Mouse (Mus musculus): ENCODE measurements around the gene Cacna2d2.
A peak's percentile ranks its signal among the peaks of the same experiment; 100 is the strongest.

Cacna2d2 gene

GRCm38 (mm10) chr9:107540420-107540819 is 141.0 kb downstream of the Cacna2d2 start:
- DNase-seq (ENCODE audit: low read depth, low spot score): no peak

- no peak for DNase-seq (ENCODE audit: low read depth, low spot score)
These were observed 141.6 kb downstream of the Cacna2d2 start for GRCm38 (mm10) chr9:107541005-107541404.

GRCm38 (mm10) chr9:107541474-107542351 is 142.3 kb downstream of the Cacna2d2 start, which contains the start of the genes Cyb561d2 and Nprl2:
Gene Cyb561d2, minus strand, starts transcription at chr9:107542193.
Gene Nprl2, plus strand, starts transcription at chr9:107542226.
- DNase-seq (ENCODE audit: low read depth, low spot score): peak; percentile 86

GRCm38 (mm10) chr9:107542352-107542686 is 142.9 kb downstream of the Cacna2d2 start:
- DNase-seq (ENCODE audit: low read depth, low spot score): no peak

GRCm38 (mm10) chr9:107542721-107543120 is 143.3 kb downstream of the Cacna2d2 start:
- no peak for DNase-seq (ENCODE audit: low read depth, low spot score)

GRCm38 (mm10) chr9:107543299-107543698 is 143.9 kb downstream of the Cacna2d2 start:
- no peak for DNase-seq (ENCODE audit: low read depth, low spot score)

GRCm38 (mm10) chr9:107544196-107544700 is 144.8 kb downstream of the Cacna2d2 start:
- DNase-seq (ENCODE audit: low read depth, low spot score): no peak

GRCm38 (mm10) chr9:107544729-107545128 is 145.3 kb downstream of the Cacna2d2 start:
- DNase-seq (ENCODE audit: low read depth, low spot score): no peak

- DNase-seq (ENCODE audit: low read depth, low spot score): no peak
These were observed 145.8 kb downstream of the Cacna2d2 start for GRCm38 (mm10) chr9:107545199-107545598.

- DNase-seq (ENCODE audit: low read depth, low spot score): no peak
These were observed 146.2 kb downstream of the Cacna2d2 start for GRCm38 (mm10) chr9:107545602-107546001.

GRCm38 (mm10) chr9:107547026-107547425 is 147.6 kb downstream of the Cacna2d2 start, which contains the start of gene Zmynd10:
Gene Zmynd10, plus strand, starts transcription at chr9:107547298.
- no peak for DNase-seq (ENCODE audit: low read depth, low spot score)

GRCm38 (mm10) chr9:107547957-107548356 is 148.5 kb downstream of the Cacna2d2 start:
- no peak for DNase-seq (ENCODE audit: low read depth, low spot score)

GRCm38 (mm10) chr9:107548820-107549219 is 149.4 kb downstream of the Cacna2d2 start:
- no peak for DNase-seq (ENCODE audit: low read depth, low spot score)

GRCm38 (mm10) chr9:107549297-107550074 is 150.1 kb downstream of the Cacna2d2 start:
- no peak for DNase-seq (ENCODE audit: low read depth, low spot score)

- DNase-seq (ENCODE audit: low read depth, low spot score): no peak
These were observed 151.2 kb downstream of the Cacna2d2 start for GRCm38 (mm10) chr9:107550491-107551116.

GRCm38 (mm10) chr9:107551117-107551889 is 151.9 kb downstream of the Cacna2d2 start, which contains the start of gene Rassf1:
Gene Rassf1, plus strand, starts transcription at chr9:107551555.
- no peak for DNase-seq (ENCODE audit: low read depth, low spot score)

GRCm38 (mm10) chr9:107551890-107552355 is 152.5 kb downstream of the Cacna2d2 start:
- DNase-seq (ENCODE audit: low read depth, low spot score): no peak

- DNase-seq (ENCODE audit: low read depth, low spot score): no peak
These were observed 153.4 kb downstream of the Cacna2d2 start for GRCm38 (mm10) chr9:107552690-107553393.

GRCm38 (mm10) chr9:107553541-107554318 is 154.3 kb downstream of the Cacna2d2 start:
- DNase-seq (ENCODE audit: low read depth, low spot score): no peak
